Mouse (Mus musculus): ENCODE results near the gene Cdc14a. TPM values are rescaled to one million over a fixed set of nuclear protein-coding genes. Genes with fewer than 3 reads are reported as not detected.

The Cdc14a gene
- polyA plus RNA-seq, 1 experiment from 2014 or later = 12.1 TPM

- WGBS = 67% methylated on average over 22 of the region's 22 CpGs
- ATAC-seq (ENCODE audit: insufficient read depth) = no peak
- TF ChIP-seq CTCF (IDR thresholded peaks at IDR 0.05; ENCODE audit: low read depth) = no peak
- no peaks in the 10 kb centered on the region for H3K27me3 ChIP-seq (ENCODE audit: insufficient read depth, low read length)
- no peaks in the 10 kb centered on the region for H3K9me3 ChIP-seq (ENCODE audit: low read depth, low read length)
- no peak overlapping the region for H3K27ac ChIP-seq (ENCODE audit: low read depth)
- H3K4me3 ChIP-seq (ENCODE audit: low read depth, low read length) = no peak overlapping the region
- H3K4me1 ChIP-seq (ENCODE audit: insufficient read depth) = no peaks in the 10 kb centered on the region
- no peak overlapping the region for H3K9ac ChIP-seq
- H3K4me2 ChIP-seq = no peak overlapping the region
- DNase-seq = no peak
- no peaks in the 10 kb centered on the region for H3K36me3 ChIP-seq (ENCODE audit: insufficient read depth)
Measured at GRCm38 (mm10) chr3:116399349-116400090, 24.3 kb downstream of the Cdc14a start.

- no peak for ATAC-seq (ENCODE audit: insufficient read depth)
- WGBS = 81% methylated on average over 10 of the region's 10 CpGs
Measured at GRCm38 (mm10) chr3:116398543-116398942, 25.3 kb downstream of the Cdc14a start.

GRCm38 (mm10) chr3:116397976-116398375 lies 25.9 kb downstream of the Cdc14a start:
- no peaks in the 10 kb centered on the region for H3K4me1 ChIP-seq (ENCODE audit: insufficient read depth)
- 87% methylated on average over 7 of the region's 7 CpGs for WGBS
- no peak overlapping the region for H3K4me2 ChIP-seq
- H3K36me3 ChIP-seq (ENCODE audit: insufficient read depth) = no peaks in the 10 kb centered on the region
- H3K27ac ChIP-seq (ENCODE audit: low read depth) = no peak overlapping the region
- ATAC-seq (ENCODE audit: insufficient read depth) (no peak), DNase-seq (no peak)
- H3K9me3 ChIP-seq (ENCODE audit: low read depth, low read length) = no peaks in the 10 kb centered on the region
- no peaks in the 10 kb centered on the region for H3K27me3 ChIP-seq (ENCODE audit: insufficient read depth, low read length)
- H3K9ac ChIP-seq = no peak overlapping the region
- no peak overlapping the region for H3K4me3 ChIP-seq (ENCODE audit: low read depth, low read length)
- TF ChIP-seq CTCF (IDR thresholded peaks at IDR 0.05; ENCODE audit: low read depth) = no peak

More at GRCm38 (mm10) chr3:116398543-116398942, 25.3 kb downstream of the Cdc14a start:
- H3K27me3 ChIP-seq (ENCODE audit: insufficient read depth, low read length) = no peaks in the 10 kb centered on the region
- no peaks in the 10 kb centered on the region for H3K4me1 ChIP-seq (ENCODE audit: insufficient read depth)
- TF ChIP-seq CTCF (IDR thresholded peaks at IDR 0.05; ENCODE audit: low read depth) = no peak
- DNase-seq = no peak
- no peak overlapping the region for H3K4me3 ChIP-seq (ENCODE audit: low read depth, low read length)
- H3K9me3 ChIP-seq (ENCODE audit: low read depth, low read length) = no peaks in the 10 kb centered on the region
- H3K9ac ChIP-seq = no peak overlapping the region
- no peak overlapping the region for H3K4me2 ChIP-seq
- no peak overlapping the region for H3K27ac ChIP-seq (ENCODE audit: low read depth)
- no peaks in the 10 kb centered on the region for H3K36me3 ChIP-seq (ENCODE audit: insufficient read depth)

- no peak for TF ChIP-seq CTCF (IDR thresholded peaks at IDR 0.05; ENCODE audit: low read depth)
- Histone ChIP-seq H3K9ac (no peak overlapping the region), H3K36me3 (ENCODE audit: insufficient read depth) (peaks cover 4% of the 10 kb centered on the region; the same call in 1 of the 2 replicates), H3K4me2 (no peak overlapping the region), H3K27ac (ENCODE audit: low read depth) (no peak overlapping the region), H3K27me3 (ENCODE audit: insufficient read depth, low read length) (no peaks in the 10 kb centered on the region), H3K4me3 (ENCODE audit: low read depth, low read length) (no peak overlapping the region), H3K4me1 (ENCODE audit: insufficient read depth) (no peaks in the 10 kb centered on the region), H3K9me3 (ENCODE audit: low read depth, low read length) (no peaks in the 10 kb centered on the region)
- no peak for ATAC-seq (ENCODE audit: insufficient read depth)
- 77% methylated on average over 6 of the region's 6 CpGs for WGBS
- DNase-seq = no peak
Measured at GRCm38 (mm10) chr3:116397341-116397740, 26.5 kb downstream of the Cdc14a start.

GRCm38 (mm10) chr3:116396571-116396970 lies 27.3 kb downstream of the Cdc14a start:
- 84% methylated on average over 3 of the region's 3 CpGs for WGBS
- ATAC-seq (ENCODE audit: insufficient read depth) (no peak), DNase-seq (no peak)
- no peak overlapping the region for H3K27ac ChIP-seq (ENCODE audit: low read depth)
- H3K9me3 ChIP-seq (ENCODE audit: low read depth, low read length) = no peaks in the 10 kb centered on the region
- no peak overlapping the region for H3K9ac ChIP-seq
- H3K4me3 ChIP-seq (ENCODE audit: low read depth, low read length) = no peak overlapping the region
- H3K4me2 ChIP-seq = no peak overlapping the region
- H3K27me3 ChIP-seq (ENCODE audit: insufficient read depth, low read length) = no peaks in the 10 kb centered on the region
- TF ChIP-seq CTCF (IDR thresholded peaks at IDR 0.05; ENCODE audit: low read depth) = no peak
- H3K36me3 ChIP-seq (ENCODE audit: insufficient read depth) = peaks cover 5% of the 10 kb centered on the region; the same call in 1 of the 2 replicates
- H3K4me1 ChIP-seq (ENCODE audit: insufficient read depth) = no peaks in the 10 kb centered on the region

- no peak overlapping the region for H3K4me3 ChIP-seq (ENCODE audit: low read depth, low read length)
- no peak overlapping the region for H3K27ac ChIP-seq (ENCODE audit: low read depth)
- no peak overlapping the region for H3K4me2 ChIP-seq
- 65% methylated on average over 5 of the region's 5 CpGs for WGBS
- no peak overlapping the region for H3K9ac ChIP-seq
- no peaks in the 10 kb centered on the region for H3K27me3 ChIP-seq (ENCODE audit: insufficient read depth, low read length)
- H3K36me3 ChIP-seq (ENCODE audit: insufficient read depth) = peaks cover 5% of the 10 kb centered on the region; the same call in 1 of the 2 replicates
- no peaks in the 10 kb centered on the region for H3K9me3 ChIP-seq (ENCODE audit: low read depth, low read length)
- no peaks in the 10 kb centered on the region for H3K4me1 ChIP-seq (ENCODE audit: insufficient read depth)
- ATAC-seq (ENCODE audit: insufficient read depth) = no peak
- peak; percentile 35 for DNase-seq
- TF ChIP-seq CTCF (IDR thresholded peaks at IDR 0.05; ENCODE audit: low read depth) = no peak
Measured at GRCm38 (mm10) chr3:116394885-116395390, 28.9 kb downstream of the Cdc14a start.

- Histone ChIP-seq H3K4me1 (ENCODE audit: insufficient read depth) (no peaks in the 10 kb centered on the region), H3K4me2 (no peak overlapping the region), H3K4me3 (ENCODE audit: low read depth, low read length) (no peak overlapping the region), H3K27me3 (ENCODE audit: insufficient read depth, low read length) (no peaks in the 10 kb centered on the region), H3K9ac (no peak overlapping the region), H3K27ac (ENCODE audit: low read depth) (no peak overlapping the region), H3K36me3 (ENCODE audit: insufficient read depth) (peaks cover 7% of the 10 kb centered on the region; the same call in 1 of the 2 replicates), H3K9me3 (ENCODE audit: low read depth, low read length) (no peaks in the 10 kb centered on the region)
- DNase-seq (no peak), ATAC-seq (ENCODE audit: insufficient read depth) (no peak)
- no peak for TF ChIP-seq CTCF (IDR thresholded peaks at IDR 0.05; ENCODE audit: low read depth)
- 72% methylated on average over 10 of the region's 10 CpGs for WGBS
Measured at GRCm38 (mm10) chr3:116391399-116391798, 32.4 kb downstream of the Cdc14a start.
